Mouse (Mus musculus) testis, adult 10 weeks (tissue): ENCODE measurements around the gene Nsun4. TPM values are rescaled to one million over a fixed set of nuclear protein-coding genes. Genes with fewer than 3 reads are reported as not detected.

Experiments used
- polyA plus RNA-seq: library from polyadenylated mRNA; stranded (reverse); fragments of 350-450 nt; fragmentation: Illumina TruSeq; extraction: RNeasy Lipid Tissue Mini Kit (QIAGEN cat#74804); gene quantifications from one replicate; pipeline ENCODE4 v1.2.3, GENCODE M21; 2014; ENCODE audit warnings: low read depth, low replicate concordance

Gene Nsun4
- polyA plus RNA-seq, result 173 TPM

GRCm38 (mm10) chr4:116053399-116053961, at the start of gene Nsun4:
Nsun4 (minus strand) TSS chr4:116053876.

GRCm38 (mm10) chr4:116074861-116075620, 21.4 kb upstream of the Nsun4 start, which contains the start of the genes Uqcrh and Lrrc41:
Uqcrh (minus strand) TSS chr4:116075071.
Lrrc41 (plus strand) TSS chr4:116075269.

GRCm38 (mm10) chr4:116017902-116018746, 35.6 kb downstream of the Nsun4 start, which contains the start of gene Faah:
Faah (minus strand) TSS chr4:116017926.

Other genes with a start within 250 kb of the Nsun4 start
- 8.1 TPM for gene Mob3c, start 225.8 kb downstream of the Nsun4 start, polyA plus RNA-seq
- gene Mknk1, start 214.7 kb downstream of the Nsun4 start, polyA plus RNA-seq, result 10.2 TPM
- gene Kncn, start 169.5 kb downstream of the Nsun4 start, polyA plus RNA-seq, result 0.29 TPM
- gene 6430628N08Rik, start 163.2 kb downstream of the Nsun4 start, polyA plus RNA-seq, result not detected
- gene Dmbx1, start 114.0 kb downstream of the Nsun4 start, polyA plus RNA-seq, result 0.17 TPM
- 4.7 TPM for gene Faah, start 36.0 kb downstream of the Nsun4 start, polyA plus RNA-seq
- 160 TPM for gene Uqcrh, start 21.2 kb upstream of the Nsun4 start, polyA plus RNA-seq
- 27.5 TPM for gene Lrrc41, start 21.4 kb upstream of the Nsun4 start, polyA plus RNA-seq
- gene Rad54l, start 69.8 kb upstream of the Nsun4 start, polyA plus RNA-seq, result 5.7 TPM
- gene Pomgnt1, start 70.0 kb upstream of the Nsun4 start, polyA plus RNA-seq, result 23.1 TPM
- gene Lurap1, start 97.5 kb upstream of the Nsun4 start, polyA plus RNA-seq, result 2.5 TPM
- gene Tspan1, start 113.7 kb upstream of the Nsun4 start, polyA plus RNA-seq, result 1.9 TPM
- 35.6 TPM for gene 1700042G07Rik, start 119.5 kb upstream of the Nsun4 start, polyA plus RNA-seq
- gene Gm49337, start 119.5 kb upstream of the Nsun4 start, polyA plus RNA-seq, result 14.5 TPM
- 70.9 TPM for gene Pik3r3, start 167.7 kb upstream of the Nsun4 start, polyA plus RNA-seq